Mouse (Mus musculus) lung, adult 2 months (tissue): ENCODE results near the gene Spg11.

Experiments
- CTCF ChIP-seq: fragments of 200-500 bp; IDR thresholded peaks from 2 replicates; pipeline ENCODE4 v1.5.1; 2011; ENCODE audit warnings: mild to moderate bottlenecking, low read length, control low read depth; ENCODE audit not compliant: insufficient read depth
- POLR2A ChIP-seq: fragments of 200-500 bp; IDR thresholded peaks from 2 replicates; pipeline ENCODE4 v1.6.1; 2011; ENCODE audit warnings: low read depth, mild to moderate bottlenecking, control low read depth, low read length, borderline replicate concordance; ENCODE audit errors: extremely low read depth

GRCm38 (mm10) chr2:122059365-122060115 lies 58.6 kb downstream of the Spg11 start:
- TF ChIP-seq CTCF (no peak), POLR2A (no peak)
